Mouse (Mus musculus): Measurements from ENCODE around the gene Lrrc27. TPM values are rescaled to one million over a fixed set of nuclear protein-coding genes. Genes with fewer than 3 reads are reported as not detected.

Gene Lrrc27
- polyA plus RNA-seq, 1 experiment from 2014 or later = 2.5 TPM

- Histone ChIP-seq H3K9me3 (ENCODE audit: control insufficient read depth) (no peaks in the 10 kb centered on the region), H3K4me1 (replicated peaks; ENCODE audit: control insufficient read depth, insufficient read depth, low read length) (peaks cover 48% of the 10 kb centered on the region), H3K9ac (ENCODE audit: low read depth, low read length) (peak overlapping the region; percentile 89), H3K27me3 (replicated peaks; ENCODE audit: control insufficient read depth, insufficient read depth, low read length) (no peaks in the 10 kb centered on the region), H3K27ac (ENCODE audit: low read depth, low read length) (peak overlapping the region; percentile 88), H3K36me3 (ENCODE audit: control insufficient read depth, insufficient read depth) (no peaks in the 10 kb centered on the region), H3K4me2 (replicated peaks; ENCODE audit: low read depth) (peak overlapping the region; percentile 77), H3K4me3 (ENCODE audit: low read depth, low read length) (peak overlapping the region; percentile 83)
- 0 out of 2 replicates have a peak, but pooled peaks have one; percentile 5 for ATAC-seq
- no peak for TF ChIP-seq CTCF (IDR thresholded peaks at IDR 0.05; ENCODE audit: low read depth)
- 1% methylated on average over 45 of the region's 45 CpGs for WGBS
Observed at GRCm38 (mm10) chr7:139248615-139249405, 36.0 kb downstream of the Lrrc27 start.

GRCm38 (mm10) chr7:139249406-139250210 is 36.8 kb downstream of the Lrrc27 start:
- Histone ChIP-seq H3K4me1 (replicated peaks; ENCODE audit: control insufficient read depth, insufficient read depth, low read length) (peaks cover 48% of the 10 kb centered on the region), H3K4me3 (ENCODE audit: low read depth, low read length) (peak overlapping the region; percentile 83), H3K4me2 (replicated peaks; ENCODE audit: low read depth) (peak overlapping the region; percentile 77), H3K9ac (ENCODE audit: low read depth, low read length) (peak overlapping the region; percentile 19), H3K27me3 (replicated peaks; ENCODE audit: control insufficient read depth, insufficient read depth, low read length) (no peaks in the 10 kb centered on the region), H3K9me3 (ENCODE audit: control insufficient read depth) (no peaks in the 10 kb centered on the region), H3K27ac (ENCODE audit: low read depth, low read length) (peak overlapping the region; percentile 88), H3K36me3 (ENCODE audit: control insufficient read depth, insufficient read depth) (peaks cover 1% of the 10 kb centered on the region; the same call in 1 of the 2 replicates)
- WGBS = 19% methylated on average over 6 of the region's 7 CpGs
- no peak for TF ChIP-seq CTCF (IDR thresholded peaks at IDR 0.05; ENCODE audit: low read depth)
- ATAC-seq = no peak

- peaks cover 24% of the 10 kb centered on the region for H3K36me3 ChIP-seq (ENCODE audit: control insufficient read depth, insufficient read depth)
- no peaks in the 10 kb centered on the region for H3K9me3 ChIP-seq (ENCODE audit: control insufficient read depth)
- no peak overlapping the region for H3K9ac ChIP-seq (ENCODE audit: low read depth, low read length)
- peaks cover 42% of the 10 kb centered on the region for H3K4me1 ChIP-seq (replicated peaks; ENCODE audit: control insufficient read depth, insufficient read depth, low read length)
- TF ChIP-seq CTCF (IDR thresholded peaks at IDR 0.05; ENCODE audit: low read depth) = no peak
- peak overlapping the region; percentile 88 for H3K27ac ChIP-seq (ENCODE audit: low read depth, low read length)
- peak; percentile 37 for ATAC-seq
- peak overlapping the region; percentile 39 for H3K4me2 ChIP-seq (replicated peaks; ENCODE audit: low read depth)
- WGBS = 9% methylated on average over 5 of the region's 5 CpGs
- H3K27me3 ChIP-seq (replicated peaks; ENCODE audit: control insufficient read depth, insufficient read depth, low read length) = no peaks in the 10 kb centered on the region
- no peak overlapping the region for H3K4me3 ChIP-seq (ENCODE audit: low read depth, low read length)
Observed at GRCm38 (mm10) chr7:139251881-139252301, 39.1 kb downstream of the Lrrc27 start.

GRCm38 (mm10) chr7:139252566-139252965 is 39.8 kb downstream of the Lrrc27 start:
- Histone ChIP-seq H3K4me2 (replicated peaks; ENCODE audit: low read depth) (peak overlapping the region; percentile 39), H3K9me3 (ENCODE audit: control insufficient read depth) (no peaks in the 10 kb centered on the region), H3K27ac (ENCODE audit: low read depth, low read length) (peak overlapping the region; percentile 88; the same call in 1 of the 2 replicates), H3K9ac (ENCODE audit: low read depth, low read length) (no peak overlapping the region), H3K4me3 (ENCODE audit: low read depth, low read length) (no peak overlapping the region), H3K4me1 (replicated peaks; ENCODE audit: control insufficient read depth, insufficient read depth, low read length) (peaks cover 41% of the 10 kb centered on the region), H3K36me3 (ENCODE audit: control insufficient read depth, insufficient read depth) (peaks cover 28% of the 10 kb centered on the region), H3K27me3 (replicated peaks; ENCODE audit: control insufficient read depth, insufficient read depth, low read length) (no peaks in the 10 kb centered on the region)
- 52% methylated on average over 7 of the region's 7 CpGs for WGBS
- TF ChIP-seq CTCF (IDR thresholded peaks at IDR 0.05; ENCODE audit: low read depth) = no peak
- ATAC-seq = no peak

- Histone ChIP-seq H3K27ac (ENCODE audit: low read depth, low read length) (peak overlapping the region; percentile 8; the same call in 1 of the 2 replicates), H3K4me1 (replicated peaks; ENCODE audit: control insufficient read depth, insufficient read depth, low read length) (peaks cover 42% of the 10 kb centered on the region), H3K4me2 (replicated peaks; ENCODE audit: low read depth) (peak overlapping the region; percentile 31), H3K4me3 (ENCODE audit: low read depth, low read length) (no peak overlapping the region), H3K9ac (ENCODE audit: low read depth, low read length) (no peak overlapping the region), H3K9me3 (ENCODE audit: control insufficient read depth) (no peaks in the 10 kb centered on the region), H3K36me3 (ENCODE audit: control insufficient read depth, insufficient read depth) (peaks cover 28% of the 10 kb centered on the region), H3K27me3 (replicated peaks; ENCODE audit: control insufficient read depth, insufficient read depth, low read length) (no peaks in the 10 kb centered on the region)
- WGBS = 32% methylated on average over 9 of the region's 9 CpGs
- no peak for TF ChIP-seq CTCF (IDR thresholded peaks at IDR 0.05; ENCODE audit: low read depth)
- ATAC-seq = no peak
Observed at GRCm38 (mm10) chr7:139252986-139253385, 40.2 kb downstream of the Lrrc27 start.

GRCm38 (mm10) chr7:139253462-139253861 is 40.7 kb downstream of the Lrrc27 start:
- Histone ChIP-seq H3K4me1 (replicated peaks; ENCODE audit: control insufficient read depth, insufficient read depth, low read length) (peaks cover 42% of the 10 kb centered on the region), H3K4me2 (replicated peaks; ENCODE audit: low read depth) (peak overlapping the region; percentile 31), H3K27me3 (replicated peaks; ENCODE audit: control insufficient read depth, insufficient read depth, low read length) (no peaks in the 10 kb centered on the region), H3K9ac (ENCODE audit: low read depth, low read length) (no peak overlapping the region), H3K27ac (ENCODE audit: low read depth, low read length) (no peak overlapping the region), H3K4me3 (ENCODE audit: low read depth, low read length) (no peak overlapping the region), H3K9me3 (ENCODE audit: control insufficient read depth) (no peaks in the 10 kb centered on the region), H3K36me3 (ENCODE audit: control insufficient read depth, insufficient read depth) (peaks cover 30% of the 10 kb centered on the region)
- TF ChIP-seq CTCF (IDR thresholded peaks at IDR 0.05; ENCODE audit: low read depth) = no peak
- ATAC-seq = no peak
- 45% methylated on average over 3 of the region's 3 CpGs for WGBS

All from intestine, postnatal 0 days (tissue).